In genomic region chr9:121107643-121108042, GRCm38 (mm10) we compare ENCODE assay signal across 10 mouse cellular contexts.
DNase-seq lines count a peak whose midpoint lies in the region; ATAC-seq and TF ChIP-seq lines count a peak whose summit lies in the region.
"Had no signal": no experiment of that assay in that cellular context is flagged by ENCODE, and none has a peak within 500 bp of the region (broad histone marks: within the 10 kb centered on the region; RNA-seq: fewer than 3 reads in every experiment).

No protein-coding gene starts in this region.

- no peak overlapping the region for H3K9ac ChIP-seq in heart, embryonic 11.5 days (ENCODE audit: low read depth, low read length)
- H3K9ac ChIP-seq in hindbrain, postnatal 0 days (replicated peaks; ENCODE audit: low read length): no peak overlapping the region
- H3K9ac ChIP-seq: embryonic facial prominence, embryonic 13.5 days; lung, embryonic 15.5 days had no signal

- no peaks in the 10 kb centered on the region for H3K36me3 ChIP-seq in heart, embryonic 11.5 days (ENCODE audit: control insufficient read depth, insufficient read depth, low read length)
- H3K36me3 ChIP-seq in hindbrain, postnatal 0 days (ENCODE audit: insufficient read depth, low read length): no peaks in the 10 kb centered on the region
- H3K36me3 ChIP-seq: embryonic facial prominence, embryonic 13.5 days; lung, embryonic 15.5 days had no signal

- H3K4me1 ChIP-seq in heart, embryonic 11.5 days (ENCODE audit: control insufficient read depth, insufficient read depth, low read length): no peaks in the 10 kb centered on the region
- H3K4me1 ChIP-seq in hindbrain, postnatal 0 days (ENCODE audit: insufficient read depth, low read length): peaks cover 12% of the 10 kb centered on the region; the same call in 1 of the 2 replicates
- H3K4me1 ChIP-seq: lung, embryonic 15.5 days had no signal

- no peak overlapping the region for H3K4me3 ChIP-seq in heart, embryonic 11.5 days (ENCODE audit: low read depth, low read length)
- no peak overlapping the region for H3K4me3 ChIP-seq in hindbrain, postnatal 0 days (ENCODE audit: low read length)
- H3K4me3 ChIP-seq: embryonic facial prominence, embryonic 13.5 days; lung, embryonic 15.5 days had no signal

- H3K4me2 ChIP-seq in heart, embryonic 11.5 days: no peak overlapping the region
- H3K4me2 ChIP-seq in hindbrain, postnatal 0 days (ENCODE audit: low read depth, low read length): no peak overlapping the region
- H3K4me2 ChIP-seq: lung, embryonic 15.5 days had no signal

- ATAC-seq in heart, embryonic 11.5 days (replicated peaks; ENCODE audit: insufficient number of reproducible peaks, low FRiP score, low TSS enrichment): no peak
- ATAC-seq in hindbrain, postnatal 0 days: peak; percentile 91

- intact Hi-C loops in left cerebral cortex, postnatal 4 days (cut with DNase I): no loop called here

- 63% methylated on average over 5 of the region's 5 CpGs for WGBS in heart, embryonic 11.5 days (ENCODE audit: insufficient replicate concordance)
- 23% methylated on average over 5 of the region's 5 CpGs for WGBS in hindbrain, postnatal 0 days

- DNase-seq in heart, adult 18-20 months: peak; percentile 70 to 80
- peak; percentile 3 to 37 for DNase-seq in adrenal gland, postnatal 36 days
- peak; percentile 22 to 62 for DNase-seq in frontal cortex, adult 2 months (ENCODE audit: extremely low spot score in 1 of 2, low spot score in 1 of 2)
- peak; percentile 93 for DNase-seq in hindbrain, postnatal 0 days (ENCODE audit: low spot score)
- DNase-seq in left cerebral cortex, postnatal 4 days: peak; percentile 98
- no peak for DNase-seq in spleen, adult 18-20 months
- no peak for DNase-seq in T-cell, adult 2 months (ENCODE audit: low spot score)

- no peak overlapping the region for H3K27ac ChIP-seq in heart, embryonic 11.5 days (ENCODE audit: low read depth, low read length)
- H3K27ac ChIP-seq in hindbrain, postnatal 0 days: peak overlapping the region; percentile 64; the same call in 1 of the 2 replicates
- H3K27ac ChIP-seq: embryonic facial prominence, embryonic 13.5 days; lung, embryonic 15.5 days had no signal

- no peaks in the 10 kb centered on the region for H3K9me3 ChIP-seq in heart, embryonic 11.5 days (replicated peaks; ENCODE audit: control insufficient read depth, low read length)
- H3K9me3 ChIP-seq in hindbrain, postnatal 0 days (ENCODE audit: low read length): no peaks in the 10 kb centered on the region
- H3K9me3 ChIP-seq: embryonic facial prominence, embryonic 13.5 days; lung, embryonic 15.5 days had no signal

- 0 out of 2 replicates have a peak, but pooled peaks have one; percentile 6 for TF ChIP-seq CTCF in hindbrain, postnatal 0 days (IDR thresholded peaks at IDR 0.05; ENCODE audit: low read depth)

- peaks cover 6% of the 10 kb centered on the region for H3K27me3 ChIP-seq in heart, embryonic 11.5 days (ENCODE audit: control insufficient read depth, insufficient read depth, low read length)
- no peaks in the 10 kb centered on the region for H3K27me3 ChIP-seq in hindbrain, postnatal 0 days (ENCODE audit: insufficient read depth, low read length)
- H3K27me3 ChIP-seq: embryonic facial prominence, embryonic 13.5 days had no signal

Comparison
In these comparisons a context has a peak if more than half of its experiments do, and no peak if none do; other contexts are left out.
1. DNase-seq: peak in heart, adult 18-20 months (2 of 2), adrenal gland, postnatal 36 days (2 of 2), frontal cortex, adult 2 months (2 of 2), hindbrain, postnatal 0 days (single experiment) and left cerebral cortex, postnatal 4 days (single experiment); none in spleen, adult 18-20 months (0 of 2) and T-cell, adult 2 months (single experiment).